Mouse (Mus musculus) liver, embryonic 16.5 days (tissue): ENCODE results near the gene Tunar. TPM values are rescaled to one million over a fixed set of nuclear protein-coding genes. Genes with fewer than 3 reads are reported as not detected.

Experiments used
- ATAC-seq: fragments of 200-750 bp; cut with Nextera tagmentation; 2 replicates; pipeline ENCODE4 v1.8.0; 2017; ENCODE audit warnings: low read depth, mild to moderate bottlenecking, moderate number of reproducible peaks, moderate library complexity
- H3K27ac ChIP-seq: fragments of 300-500 bp; sonication (generic); 2 replicates; pipeline ENCODE4 v1.5.1; 2014; ENCODE audit warnings: mild to moderate bottlenecking, low read length
- H3K27me3 ChIP-seq: fragments of 300-500 bp; sonication (generic); 2 replicates; pipeline ENCODE4 v1.6.1; 2014; ENCODE audit warnings: low read depth, low read length, mixed read lengths; ENCODE audit not compliant: control insufficient read depth, insufficient read depth
- H3K36me3 ChIP-seq: fragments of 300-500 bp; sonication (generic); 2 replicates; pipeline ENCODE4 v1.6.1; 2014; ENCODE audit warnings: mild to moderate bottlenecking; ENCODE audit not compliant: control insufficient read depth, insufficient read depth
- H3K4me1 ChIP-seq: fragments of 300-500 bp; sonication (generic); 2 replicates; pipeline ENCODE4 v1.6.1; 2014; ENCODE audit warnings: low read depth, low read length, mixed read lengths; ENCODE audit not compliant: control insufficient read depth
- H3K4me2 ChIP-seq: fragments of 300-500 bp; sonication (generic); 2 replicates; pipeline ENCODE4 v1.6.1; 2014; ENCODE audit warnings: low read depth, low read length, mixed read lengths
- H3K4me3 ChIP-seq: fragments of 300-500 bp; sonication (generic); 2 replicates; pipeline ENCODE4 v1.5.1; 2014; ENCODE audit warnings: low read depth, mild to moderate bottlenecking, low read length
- H3K9ac ChIP-seq: fragments of 300-500 bp; sonication (generic); 2 replicates; pipeline ENCODE4 v1.6.1; 2014; ENCODE audit warnings: low read depth, low read length
- H3K9me3 ChIP-seq: fragments of 300-500 bp; sonication (generic); replicated peaks from 2 replicates; pipeline ENCODE4 v1.6.1; 2016; ENCODE audit warnings: low read length; ENCODE audit not compliant: control insufficient read depth
- WGBS: fragments of 180-500 bp; shearing (Covaris S2); extraction: QIAGEN DNeasy Blood & Tissue Kit; methylation state at CpG from one replicate; pipeline ENCODE4 v1.1.7; 2014; ENCODE audit not compliant: insufficient replicate concordance; 5-methylcytosine and 5-hydroxymethylcytosine counted together
- polyA plus RNA-seq: library from polyadenylated mRNA; unstranded; fragments of >200 nt; fragmentation: Nextera tagmentation; extraction: Ambion mirVana; gene quantifications from 2 replicates; pipeline ENCODE4 v1.2.1, GENCODE M21; 2015

Tunar gene
- polyA plus RNA-seq: not detected in 2 replicates

- Histone ChIP-seq H3K36me3 (no peaks in the 10 kb centered on the region), H3K4me2 (no peak within 1 kb of the TSS), H3K4me1 (no peaks in the 10 kb centered on the region), H3K4me3 (no peak within 1 kb of the TSS), H3K9ac (no peak within 1 kb of the TSS), H3K9me3 (no peaks in the 10 kb centered on the region), H3K27ac (no peak within 1 kb of the TSS), H3K27me3 (peaks cover 30% of the 10 kb centered on the region)
- ATAC-seq: no peak
- WGBS: 53% methylated on average over 2 of the region's 2 CpGs
Measured at GRCm38 (mm10) chr12:105333570-105333969, at the start of gene Tunar. Gene Tunar (plus strand): TSS chr12:105333870.

GRCm38 (mm10) chr12:105312571-105313035 is 21.1 kb upstream of the Tunar start:
- no peak for ATAC-seq
- Histone ChIP-seq H3K9me3 (no peaks in the 10 kb centered on the region; the same call in none of the 2 replicates), H3K27me3 (no peaks in the 10 kb centered on the region), H3K4me1 (no peaks in the 10 kb centered on the region), H3K36me3 (no peaks in the 10 kb centered on the region), H3K27ac (no peak overlapping the region), H3K4me2 (no peak overlapping the region), H3K9ac (no peak overlapping the region), H3K4me3 (no peak overlapping the region)
- 47% methylated on average over 5 of the region's 5 CpGs for WGBS

- H3K27ac ChIP-seq: no peak overlapping the region
- 79% methylated on average over 1 of the region's 1 CpGs for WGBS
- ATAC-seq: no peak
- no peaks in the 10 kb centered on the region for H3K27me3 ChIP-seq
- H3K9me3 ChIP-seq: no peaks in the 10 kb centered on the region; the same call in 1 of the 2 replicates
- H3K36me3 ChIP-seq: no peaks in the 10 kb centered on the region
- H3K4me1 ChIP-seq: no peaks in the 10 kb centered on the region
- H3K9ac ChIP-seq: no peak overlapping the region
- H3K4me2 ChIP-seq: no peak overlapping the region
- H3K4me3 ChIP-seq: no peak overlapping the region
Measured at GRCm38 (mm10) chr12:105314328-105314727, 19.3 kb upstream of the Tunar start.

DNA sequence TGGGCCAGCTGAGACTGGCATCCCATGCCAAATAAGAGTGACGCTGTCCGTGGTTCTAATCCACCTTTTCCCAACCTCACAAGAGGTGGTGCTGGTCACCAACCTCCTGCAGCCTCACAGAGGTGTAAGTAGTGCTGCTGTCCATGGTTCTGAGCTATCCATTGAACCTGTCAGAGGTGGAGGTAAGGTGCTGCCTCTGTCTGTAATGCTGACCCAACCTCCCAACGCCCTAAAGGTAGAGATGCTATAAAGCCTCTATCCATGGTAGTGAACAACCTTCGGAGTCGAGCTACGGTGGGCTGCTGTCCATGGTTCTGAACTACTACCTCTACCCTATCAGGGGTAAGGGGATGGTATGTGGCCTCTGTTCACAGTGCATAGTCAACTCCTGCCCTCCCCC is 11.5 kb upstream of the Tunar start:
- ATAC-seq: no peak
- Histone ChIP-seq H3K36me3 (no peaks in the 10 kb centered on the region), H3K4me1 (no peaks in the 10 kb centered on the region), H3K27me3 (no peaks in the 10 kb centered on the region), H3K9ac (no peak overlapping the region), H3K4me2 (no peak overlapping the region), H3K9me3 (no peaks in the 10 kb centered on the region), H3K27ac (no peak overlapping the region), H3K4me3 (no peak overlapping the region)
- 17% methylated on average over 6 of the region's 6 CpGs for WGBS

DNA sequence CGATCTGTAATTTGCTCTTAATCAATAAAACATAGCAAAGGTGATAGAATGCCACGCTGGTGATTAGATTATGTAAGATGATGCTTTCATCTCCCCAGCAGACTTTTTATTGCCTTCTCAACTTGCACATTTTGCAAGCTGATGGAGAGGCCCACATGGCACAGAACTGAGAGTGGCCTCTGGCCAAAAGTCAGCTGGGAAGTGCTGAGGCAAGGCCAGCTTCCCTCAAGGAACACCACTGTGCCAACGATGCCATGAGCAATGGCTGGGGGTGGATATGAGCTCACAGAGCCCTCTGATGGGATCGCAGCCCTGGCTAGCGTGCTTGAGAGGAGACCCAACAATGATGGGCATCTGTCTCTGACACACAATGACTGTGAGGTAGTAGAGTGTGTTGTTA is 6.6 kb upstream of the Tunar start:
- no peak overlapping the region for H3K27ac ChIP-seq
- WGBS: 48% methylated on average over 5 of the region's 5 CpGs
- ATAC-seq: no peak
- no peaks in the 10 kb centered on the region for H3K4me1 ChIP-seq
- H3K36me3 ChIP-seq: no peaks in the 10 kb centered on the region
- no peaks in the 10 kb centered on the region for H3K27me3 ChIP-seq
- no peak overlapping the region for H3K4me3 ChIP-seq
- no peaks in the 10 kb centered on the region for H3K9me3 ChIP-seq
- H3K9ac ChIP-seq: no peak overlapping the region
- H3K4me2 ChIP-seq: no peak overlapping the region

DNA sequence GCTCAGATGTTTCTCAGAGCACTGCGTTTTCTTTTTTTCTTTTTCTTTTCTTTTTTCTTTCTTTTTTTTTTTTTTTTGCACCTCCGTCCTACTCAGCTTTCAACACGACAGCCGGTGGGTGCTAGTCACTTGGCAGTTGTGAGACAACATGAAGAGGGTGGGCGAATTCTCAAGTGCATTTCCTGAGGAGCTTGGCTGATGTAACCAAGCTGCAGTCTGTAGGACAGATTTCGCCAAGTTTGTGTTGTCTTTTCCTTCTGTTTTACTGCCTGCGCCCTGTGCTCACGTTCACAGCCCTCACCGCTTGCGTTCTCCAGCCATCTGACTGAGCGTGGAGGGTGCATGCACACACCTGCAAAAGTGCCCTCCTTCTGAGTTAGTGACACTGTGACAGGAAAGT is 5.3 kb upstream of the Tunar start:
- no peak for ATAC-seq
- no peaks in the 10 kb centered on the region for H3K4me1 ChIP-seq
- no peaks in the 10 kb centered on the region for H3K36me3 ChIP-seq
- no peak overlapping the region for H3K9ac ChIP-seq
- no peaks in the 10 kb centered on the region for H3K27me3 ChIP-seq
- 57% methylated on average over 11 of the region's 11 CpGs for whole genome bisulfite sequencing
- no peaks in the 10 kb centered on the region for H3K9me3 ChIP-seq
- H3K4me2 ChIP-seq: no peak overlapping the region
- no peak overlapping the region for H3K4me3 ChIP-seq
- H3K27ac ChIP-seq: no peak overlapping the region

GRCm38 (mm10) chr12:105336094-105336420 is 2.4 kb downstream of the Tunar start:
- Histone ChIP-seq H3K27me3 (peaks cover 30% of the 10 kb centered on the region), H3K27ac (no peak overlapping the region), H3K4me2 (peak overlapping the region; percentile 54; the same call in 1 of the 2 replicates), H3K4me3 (no peak overlapping the region), H3K4me1 (no peaks in the 10 kb centered on the region), H3K36me3 (no peaks in the 10 kb centered on the region), H3K9ac (no peak overlapping the region), H3K9me3 (no peaks in the 10 kb centered on the region)
- WGBS: 14% methylated on average over 8 of the region's 8 CpGs
- ATAC-seq: no peak

DNA sequence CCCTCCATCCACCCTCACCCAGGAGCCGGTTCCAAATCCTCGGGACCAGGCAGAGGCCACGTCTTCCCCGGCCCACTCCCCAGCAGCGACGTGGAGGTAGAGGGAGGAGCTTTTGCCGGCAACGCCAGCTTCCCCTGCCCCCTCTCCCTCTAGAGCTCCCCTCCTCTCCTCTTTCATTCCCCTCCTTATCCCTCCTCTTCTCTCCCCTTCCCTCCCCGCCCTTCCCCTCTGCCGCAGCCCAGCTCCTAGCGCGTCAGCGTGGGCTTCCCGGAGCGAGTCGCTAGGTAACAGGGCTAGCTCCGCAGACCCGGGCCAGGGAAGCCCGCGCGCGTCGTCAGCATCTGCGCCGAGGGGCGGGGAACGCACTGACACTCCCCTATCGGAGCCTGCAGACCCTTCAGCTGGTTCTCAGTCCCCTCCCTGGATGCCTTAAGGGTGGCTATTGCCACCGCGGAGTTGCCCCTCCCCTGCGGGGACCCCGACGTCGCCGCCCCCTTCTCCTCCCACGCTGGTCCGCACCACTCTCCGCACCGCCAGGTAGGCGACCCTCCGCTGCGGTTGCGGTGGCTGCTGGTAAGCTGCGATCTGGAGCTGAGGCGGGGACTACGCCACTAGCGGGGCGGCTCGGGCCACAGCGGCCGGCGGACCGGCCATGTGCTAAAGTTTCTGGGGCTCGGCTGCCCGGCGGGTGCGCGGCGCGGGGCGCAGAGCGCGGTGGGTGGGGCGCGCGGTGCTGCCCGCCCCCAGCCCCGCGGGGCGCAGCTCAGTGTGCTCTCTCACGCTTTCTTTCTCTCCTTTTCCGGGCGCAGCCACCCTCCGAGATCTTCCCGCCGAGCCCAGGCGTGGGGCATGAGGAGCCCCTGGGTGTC is 3.0 kb downstream of the Tunar start:
- H3K9me3 ChIP-seq: no peaks in the 10 kb centered on the region
- WGBS: 1% methylated on average over 73 of the region's 77 CpGs
- no peaks in the 10 kb centered on the region for H3K4me1 ChIP-seq
- no peak overlapping the region for H3K9ac ChIP-seq
- no peak overlapping the region for H3K27ac ChIP-seq
- peak overlapping the region; percentile 54 for H3K4me2 ChIP-seq
- H3K27me3 ChIP-seq: peaks cover 30% of the 10 kb centered on the region
- peak overlapping the region; percentile 35 for H3K4me3 ChIP-seq
- H3K36me3 ChIP-seq: no peaks in the 10 kb centered on the region
- ATAC-seq: no peak

GRCm38 (mm10) chr12:105337290-105338005 is 3.8 kb downstream of the Tunar start:
- Histone ChIP-seq H3K4me1 (no peaks in the 10 kb centered on the region), H3K9me3 (no peaks in the 10 kb centered on the region), H3K27me3 (peaks cover 30% of the 10 kb centered on the region), H3K9ac (no peak overlapping the region), H3K4me2 (peak overlapping the region; percentile 54), H3K4me3 (peak overlapping the region; percentile 35; the same call in 1 of the 2 replicates), H3K27ac (no peak overlapping the region), H3K36me3 (no peaks in the 10 kb centered on the region)
- 4% methylated on average over 28 of the region's 31 CpGs for WGBS
- no peak for ATAC-seq
